Mouse (Mus musculus) ES-Bruce4 (cell line): ENCODE measurements around the gene Grn.

Experiments
- CTCF ChIP-seq: IDR thresholded peaks from one replicate; pipeline ENCODE4 v1.8.1; 2011; ENCODE audit warnings: low read depth, low read length
- EP300 ChIP-seq: IDR thresholded peaks from 2 replicates; pipeline ENCODE4 v1.6.1; 2011; ENCODE audit warnings: low read depth, low read length; ENCODE audit not compliant: insufficient read depth
- POLR2A ChIP-seq: IDR thresholded peaks from one replicate; pipeline ENCODE4 v1.8.1; 2011; ENCODE audit warnings: low read length; ENCODE audit not compliant: insufficient read depth

GRCm38 (mm10) chr11:102435754-102436470, 5.8 kb downstream of the Grn start:
- TF ChIP-seq CTCF (no peak), POLR2A (no peak), EP300 (no peak)
